Comparison of ENCODE assay signal across 9 mouse cellular contexts in the genomic region with DNA sequence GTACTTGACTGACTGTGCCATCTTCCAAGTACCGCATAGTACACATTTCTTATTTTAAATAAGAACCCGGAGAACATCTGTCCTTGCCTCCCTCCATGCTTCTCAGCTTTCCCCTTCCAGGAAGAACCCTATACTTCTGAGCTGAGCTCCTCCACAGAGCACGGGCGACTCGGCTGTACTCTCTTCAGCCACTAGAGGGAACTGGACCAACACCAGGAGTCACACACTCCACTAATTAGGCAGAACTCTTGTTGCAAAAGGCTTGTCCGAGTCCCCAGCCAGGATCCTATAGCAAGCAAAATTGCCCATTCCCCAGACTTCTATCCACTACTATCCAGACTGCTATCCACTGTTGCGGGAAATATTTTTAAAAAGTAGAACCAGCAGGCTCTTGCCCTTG. TPM values are rescaled to one million over a fixed set of nuclear protein-coding genes. Genes with fewer than 3 reads are reported as not detected.
DNase-seq lines count a peak whose midpoint lies in the region; ATAC-seq and TF ChIP-seq lines count a peak whose summit lies in the region.
"Had no signal": no experiment of that assay in that cellular context is flagged by ENCODE, and none has a peak within 500 bp of the region (broad histone marks: within the 10 kb centered on the region; RNA-seq: fewer than 3 reads in every experiment).

No protein-coding gene starts in this region.

- H3K27me3 ChIP-seq in forebrain, postnatal 0 days (ENCODE audit: insufficient read depth, low read length), result no peaks in the 10 kb centered on the region
- H3K27me3 ChIP-seq in intestine, embryonic 14.5 days (replicated peaks; ENCODE audit: control insufficient read depth, insufficient read depth, low read length), result no peaks in the 10 kb centered on the region
- H3K27me3 ChIP-seq in stomach, embryonic 15.5 days (replicated peaks), result no peaks in the 10 kb centered on the region

- TF ChIP-seq CTCF in gastrocnemius, adult 2 months (IDR thresholded peaks at IDR 0.05), result peak; percentile 57
- peak; percentile 72 for TF ChIP-seq CTCF in forebrain, postnatal 0 days (IDR thresholded peaks at IDR 0.05; ENCODE audit: low read depth)

- WGBS in forebrain, postnatal 0 days, result 13% methylated on average over 7 of the region's 7 CpGs
- 12% methylated on average over 7 of the region's 7 CpGs for WGBS in intestine, embryonic 14.5 days
- 16% methylated on average over 7 of the region's 7 CpGs for WGBS in stomach, embryonic 15.5 days

- ATAC-seq in forebrain, postnatal 0 days, result peak; percentile 73
- 0 out of 2 replicates have a peak, but pooled peaks have one; percentile 52 for ATAC-seq in intestine, embryonic 14.5 days (replicated peaks; ENCODE audit: low FRiP score, low TSS enrichment, low read depth)
- peak; percentile 58; the same call in 1 of the 2 replicates for ATAC-seq in stomach, embryonic 15.5 days (ENCODE audit: insufficient read depth, low FRiP score, low read depth)

- H3K36me3 ChIP-seq in forebrain, postnatal 0 days (ENCODE audit: insufficient read depth), result no peaks in the 10 kb centered on the region
- H3K36me3 ChIP-seq in intestine, embryonic 14.5 days (ENCODE audit: control insufficient read depth, insufficient read depth, low read length), result no peaks in the 10 kb centered on the region
- H3K36me3 ChIP-seq in stomach, embryonic 15.5 days, result no peaks in the 10 kb centered on the region
- H3K36me3 ChIP-seq: limb, embryonic 15.5 days had no signal

- H3K4me2 ChIP-seq in forebrain, postnatal 0 days (ENCODE audit: low read depth), result no peak overlapping the region
- no peak overlapping the region for H3K4me2 ChIP-seq in intestine, embryonic 14.5 days (ENCODE audit: low read length)
- no peak overlapping the region for H3K4me2 ChIP-seq in stomach, embryonic 15.5 days
- H3K4me2 ChIP-seq: limb, embryonic 15.5 days had no signal

- intact Hi-C loops in gastrocnemius, adult 2 months (cut with DNase I), result no loop called here

- H3K9me3 ChIP-seq in forebrain, postnatal 0 days (ENCODE audit: low read length), result no peaks in the 10 kb centered on the region
- no peaks in the 10 kb centered on the region for H3K9me3 ChIP-seq in intestine, embryonic 14.5 days (ENCODE audit: control insufficient read depth, low read length)
- H3K9me3 ChIP-seq in stomach, embryonic 15.5 days, result no peaks in the 10 kb centered on the region
- H3K9me3 ChIP-seq: limb, embryonic 15.5 days had no signal

- H3K4me1 ChIP-seq in forebrain, postnatal 0 days (ENCODE audit: insufficient read depth), result no peaks in the 10 kb centered on the region
- H3K4me1 ChIP-seq in intestine, embryonic 14.5 days (replicated peaks; ENCODE audit: control insufficient read depth, insufficient read depth, low read length), result no peaks in the 10 kb centered on the region
- no peaks in the 10 kb centered on the region for H3K4me1 ChIP-seq in stomach, embryonic 15.5 days
- H3K4me1 ChIP-seq: limb, embryonic 15.5 days had no signal

- no peak overlapping the region for H3K27ac ChIP-seq in gastrocnemius, adult 2 months
- no peak overlapping the region for H3K27ac ChIP-seq in forebrain, postnatal 0 days (ENCODE audit: low read depth, low read length)
- H3K27ac ChIP-seq in intestine, embryonic 14.5 days (ENCODE audit: low read depth), result no peak overlapping the region
- H3K27ac ChIP-seq in stomach, embryonic 15.5 days, result no peak overlapping the region
- H3K27ac ChIP-seq: limb, embryonic 15.5 days had no signal

- peak; percentile 36 for DNase-seq in gastrocnemius, adult 2 months
- no peak for DNase-seq in gastrocnemius, postnatal 4 days (ENCODE audit: low spot score in 2 of 2)
- peak; percentile 75 for DNase-seq in cerebellum, adult 11-12 months
- peak; percentile 54 for DNase-seq in forebrain, postnatal 0 days
- peak; percentile 72 for DNase-seq in intestine, embryonic 14.5 days (ENCODE audit: low spot score)
- DNase-seq in left cerebral cortex, adult 8-10 months (ENCODE audit: low spot score in 2 of 2), result peak; percentile 53 to 63
- DNase-seq in mesoderm, embryonic 11.5 days (ENCODE audit: low read depth, low spot score), result peak; percentile 62

- no peak overlapping the region for H3K4me3 ChIP-seq in gastrocnemius, adult 2 months
- no peak overlapping the region for H3K4me3 ChIP-seq in forebrain, postnatal 0 days (ENCODE audit: low read depth, low read length)
- no peak overlapping the region for H3K4me3 ChIP-seq in intestine, embryonic 14.5 days (ENCODE audit: low read depth, low read length)
- H3K4me3 ChIP-seq in stomach, embryonic 15.5 days (replicated peaks), result no peak overlapping the region
- H3K4me3 ChIP-seq: limb, embryonic 15.5 days had no signal

- H3K9ac ChIP-seq in forebrain, postnatal 0 days, result no peak overlapping the region
- H3K9ac ChIP-seq in intestine, embryonic 14.5 days (ENCODE audit: low read length), result no peak overlapping the region
- H3K9ac ChIP-seq in stomach, embryonic 15.5 days, result no peak overlapping the region
- H3K9ac ChIP-seq: limb, embryonic 15.5 days had no signal

RNA-seq across cellular contexts. Expression of gene Phactr3, which starts 16.8 kb away (rescaled TPM):
- under 1 TPM in 1 of 2 experiments, not detected in 1; 0.11 TPM for total RNA-seq in gastrocnemius, adult 2 months (2021)
- under 1 TPM; 0.17 to 0.29 TPM for total RNA-seq in gastrocnemius, postnatal 4 days (2021)
- 152 and 170 TPM in 2 replicates for total RNA-seq in forebrain, postnatal 0 days (2014; rRNA removed)
- 97.8 and 98.2 TPM in 2 replicates for polyA plus RNA-seq in forebrain, postnatal 0 days (2015; fragmentation: Nextera tagmentation; extraction: Ambion mirVana)
- polyA plus RNA-seq in intestine, embryonic 14.5 days (2014; fragmentation: Nextera tagmentation; extraction: Ambion mirVana), result 2.3 and 3.3 TPM in 2 replicates
- total RNA-seq in left cerebral cortex, adult 8-10 months (2022), result 100 to 1,000 TPM; 133 to 145 (median 140) TPM
- 2.3 and 2.8 TPM in 2 replicates for polyA plus RNA-seq in stomach, embryonic 15.5 days (2015; fragmentation: Nextera tagmentation; extraction: Ambion mirVana)

RNA-seq across cellular contexts. Expression of gene Zfp931, which starts 23.7 kb away (rescaled TPM):
- total RNA-seq in gastrocnemius, adult 2 months (2021), result 10 to 100 TPM in 1 of 2 experiments, 1 to 10 TPM in 1; 9.5 to 13.9 TPM
- total RNA-seq in gastrocnemius, postnatal 4 days (2021), result 10 to 100 TPM in 1 of 2 experiments, 1 to 10 TPM in 1; 8.4 to 11.4 TPM
- 12.6 and 16.0 TPM in 2 replicates for total RNA-seq in forebrain, postnatal 0 days (2014; rRNA removed)
- 10.9 and 13.1 TPM in 2 replicates for polyA plus RNA-seq in forebrain, postnatal 0 days (2015; fragmentation: Nextera tagmentation; extraction: Ambion mirVana)
- 20.7 and 20.9 TPM in 2 replicates for polyA plus RNA-seq in intestine, embryonic 14.5 days (2014; fragmentation: Nextera tagmentation; extraction: Ambion mirVana)
- total RNA-seq in left cerebral cortex, adult 8-10 months (2022), result 10 to 100 TPM; 24.2 to 26.1 (median 24.7) TPM
- polyA plus RNA-seq in stomach, embryonic 15.5 days (2015; fragmentation: Nextera tagmentation; extraction: Ambion mirVana), result 19.1 and 20.7 TPM in 2 replicates

Comparison
In these comparisons a context has a peak if more than half of its experiments do, and no peak if none do; other contexts are left out.
1. DNase-seq: peak in gastrocnemius, adult 2 months (single experiment), cerebellum, adult 11-12 months (single experiment), forebrain, postnatal 0 days (single experiment), intestine, embryonic 14.5 days (single experiment), left cerebral cortex, adult 8-10 months (2 of 2) and mesoderm, embryonic 11.5 days (single experiment); none in gastrocnemius, postnatal 4 days (0 of 2).
2. RNA of gene Phactr3, which starts 16.8 kb away (total RNA-seq): 152 to 170 TPM in forebrain, postnatal 0 days and 133 to 145 TPM in left cerebral cortex, adult 8-10 months; 0.17 to 0.29 TPM in gastrocnemius, postnatal 4 days and 0.11 TPM in gastrocnemius, adult 2 months; every median in the first group is over 100 times any median in the second.
3. Peak in every context shown above with its lines, with median percentiles within 50 percentile points of each other: ATAC-seq.